In genomic region chr2:128177241-128177661, GRCm38 (mm10) we compare ENCODE assay signal across 11 mouse cellular contexts. TPM values are rescaled to one million over a fixed set of nuclear protein-coding genes. Genes with fewer than 3 reads are reported as not detected.
A peak's percentile ranks its signal among the peaks of the same experiment; 100 is the strongest.
DNase-seq lines count a peak whose midpoint lies in the region; ATAC-seq lines count a peak whose summit lies in the region.
"Had no signal": no experiment of that assay in that cellular context is flagged by ENCODE, and none has a peak within 500 bp of the region (broad histone marks: within the 10 kb centered on the region; RNA-seq: fewer than 3 reads in every experiment).

No protein-coding gene starts in this region.

- ATAC-seq in kidney, embryonic 14.5 days (ENCODE audit: low FRiP score, low TSS enrichment), result no peak
- ATAC-seq in forebrain, embryonic 14.5 days, result no peak; the same call in 1 of the 2 replicates
- ATAC-seq in intestine, embryonic 16.5 days, result no peak

- no peak overlapping the region for H3K4me3 ChIP-seq in kidney, embryonic 14.5 days (ENCODE audit: low read length)
- H3K4me3 ChIP-seq in forebrain, embryonic 14.5 days (ENCODE audit: low read depth, low read length), result no peak overlapping the region
- H3K4me3 ChIP-seq in intestine, embryonic 16.5 days (ENCODE audit: low read length), result no peak overlapping the region
- H3K4me3 ChIP-seq: liver, embryonic 15.5 days had no signal

- DNase-seq in adrenal gland, adult 2 months, result peak; percentile 52
- no peak for DNase-seq in adrenal gland, adult 8-10 months
- no peak for DNase-seq in kidney, postnatal 25 days
- DNase-seq in forebrain, embryonic 14.5 days (ENCODE audit: low spot score), result no peak
- no peak for DNase-seq in thymus, postnatal 14 days
- DNase-seq in right cerebral cortex, postnatal 10 days (ENCODE audit: low spot score in 2 of 2), result no peak
- DNase-seq: layer of hippocampus, adult 9-11 months; right cerebral cortex, postnatal 14 days had no signal

- H3K9ac ChIP-seq in kidney, embryonic 14.5 days (ENCODE audit: low read depth, low read length), result no peak overlapping the region
- peak overlapping the region; percentile 22; the same call in 1 of the 2 replicates for H3K9ac ChIP-seq in forebrain, embryonic 14.5 days (ENCODE audit: low read length)
- H3K9ac ChIP-seq in intestine, embryonic 16.5 days (ENCODE audit: low read depth, low read length), result no peak overlapping the region
- H3K9ac ChIP-seq: liver, embryonic 15.5 days had no signal

- H3K27me3 ChIP-seq in kidney, embryonic 14.5 days (ENCODE audit: control insufficient read depth, insufficient read depth, low read length), result no peaks in the 10 kb centered on the region
- H3K27me3 ChIP-seq in forebrain, embryonic 14.5 days (replicated peaks; ENCODE audit: control insufficient read depth, insufficient read depth, low read length), result no peaks in the 10 kb centered on the region
- no peaks in the 10 kb centered on the region for H3K27me3 ChIP-seq in intestine, embryonic 16.5 days (replicated peaks; ENCODE audit: control insufficient read depth, insufficient read depth, low read length)
- H3K27me3 ChIP-seq: liver, embryonic 15.5 days had no signal

- H3K36me3 ChIP-seq in kidney, embryonic 14.5 days (ENCODE audit: control insufficient read depth, insufficient read depth, low read length), result no peaks in the 10 kb centered on the region
- no peaks in the 10 kb centered on the region for H3K36me3 ChIP-seq in forebrain, embryonic 14.5 days (ENCODE audit: control insufficient read depth, insufficient read depth, low read length)
- H3K36me3 ChIP-seq in intestine, embryonic 16.5 days (ENCODE audit: control insufficient read depth, insufficient read depth, low read length), result no peaks in the 10 kb centered on the region
- H3K36me3 ChIP-seq: liver, embryonic 15.5 days had no signal

- H3K4me1 ChIP-seq in kidney, embryonic 14.5 days (ENCODE audit: control insufficient read depth, insufficient read depth, low read length), result peaks cover 37% of the 10 kb centered on the region
- peaks cover 21% of the 10 kb centered on the region for H3K4me1 ChIP-seq in forebrain, embryonic 14.5 days (ENCODE audit: control insufficient read depth, insufficient read depth, low read length)
- H3K4me1 ChIP-seq in intestine, embryonic 16.5 days (ENCODE audit: control insufficient read depth, insufficient read depth, low read length), result peaks cover 39% of the 10 kb centered on the region

- H3K9me3 ChIP-seq in kidney, embryonic 14.5 days (ENCODE audit: control insufficient read depth, low read length), result no peaks in the 10 kb centered on the region
- H3K9me3 ChIP-seq in forebrain, embryonic 14.5 days (replicated peaks; ENCODE audit: control insufficient read depth, low read length), result no peaks in the 10 kb centered on the region
- H3K9me3 ChIP-seq in intestine, embryonic 16.5 days (ENCODE audit: control insufficient read depth, low read length), result no peaks in the 10 kb centered on the region
- H3K9me3 ChIP-seq: liver, embryonic 15.5 days had no signal

- H3K27ac ChIP-seq in kidney, embryonic 14.5 days (ENCODE audit: low read depth, low read length), result peak overlapping the region; percentile 47; the same call in 1 of the 2 replicates
- no peak overlapping the region for H3K27ac ChIP-seq in forebrain, embryonic 14.5 days (ENCODE audit: low read depth, low read length)
- H3K27ac ChIP-seq in intestine, embryonic 16.5 days (ENCODE audit: low read length), result 0 out of 2 replicates have a peak overlapping the region, but pooled peaks have one; percentile 19
- H3K27ac ChIP-seq: liver, embryonic 15.5 days had no signal

- no peak overlapping the region for H3K4me2 ChIP-seq in kidney, embryonic 14.5 days (replicated peaks; ENCODE audit: low read depth, low read length)
- H3K4me2 ChIP-seq in forebrain, embryonic 14.5 days (ENCODE audit: low read length), result no peak overlapping the region
- H3K4me2 ChIP-seq in intestine, embryonic 16.5 days (ENCODE audit: low read depth, low read length), result no peak overlapping the region
- H3K4me2 ChIP-seq: liver, embryonic 15.5 days had no signal

- 68% methylated on average over 5 of the region's 5 CpGs for WGBS in kidney, embryonic 14.5 days
- 57% methylated on average over 5 of the region's 5 CpGs for WGBS in forebrain, embryonic 14.5 days
- 61% methylated on average over 5 of the region's 5 CpGs for WGBS in intestine, embryonic 16.5 days

RNA-seq across cellular contexts. Expression of gene Bcl2l11, which starts 51.4 kb away (rescaled TPM):
- 10 to 100 TPM; 18.1 to 36.7 TPM for total RNA-seq in adrenal gland, adult 2 months (2021)
- 16.6 and 21.5 TPM in 2 replicates for polyA plus RNA-seq in adrenal gland, adult 2 months (2012; rRNA removed)
- total RNA-seq in adrenal gland, adult 8-10 months (2022), result 10 to 100 TPM; 10.2 to 43.3 (median 41.6) TPM
- 20.0 and 31.6 TPM in 2 replicates for polyA plus RNA-seq in kidney, embryonic 14.5 days (2014; fragmentation: Nextera tagmentation; extraction: Ambion mirVana)
- polyA plus RNA-seq in forebrain, embryonic 14.5 days (2014; fragmentation: Nextera tagmentation; extraction: Ambion mirVana), result 6.6 and 8.2 TPM in 2 replicates
- 10.0 and 10.6 TPM in 2 replicates for polyA plus RNA-seq in intestine, embryonic 16.5 days (2015; fragmentation: Nextera tagmentation; extraction: Ambion mirVana)
